Mouse (Mus musculus) kidney, adult 2 months (tissue): ENCODE measurements at regions not wholly inside any gene's neighbourhood (a gene's known extent, or its start where the extent isn't known, plus 50 kb on each side); places are given as distances from the start of the nearest gene placed in this dataset.

Experiments
- DNase-seq: peaks from one replicate; pipeline ENCODE4 v3.0.0; 2021
- H3K27ac ChIP-seq: fragments of 200-500 bp; 2 replicates; pipeline ENCODE4 v1.5.1; 2012; ENCODE audit warnings: low read depth, low read length, control low read depth, inconsistent platforms; ENCODE audit not compliant: insufficient read depth
- H3K27me3 ChIP-seq: fragments of 200-500 bp; replicated peaks from 2 replicates; pipeline ENCODE4 v1.6.1; 2012; ENCODE audit warnings: mild to moderate bottlenecking, moderate library complexity, low read length, inconsistent platforms; ENCODE audit not compliant: control insufficient read depth, insufficient read depth
- H3K36me3 ChIP-seq: fragments of 200-500 bp; 2 replicates; pipeline ENCODE4 v1.6.1; 2012; ENCODE audit warnings: mild to moderate bottlenecking, moderate library complexity, low read length, inconsistent platforms; ENCODE audit not compliant: control insufficient read depth, insufficient read depth
- H3K4me1 ChIP-seq: fragments of 200-500 bp; 2 replicates; pipeline ENCODE4 v1.6.1; 2011; ENCODE audit warnings: low read length; ENCODE audit not compliant: control insufficient read depth, insufficient read depth
- H3K4me3 ChIP-seq: fragments of 200-500 bp; 2 replicates; pipeline ENCODE4 v1.5.1; 2011; ENCODE audit warnings: mild to moderate bottlenecking, low read depth, low read length, control low read depth; ENCODE audit not compliant: insufficient read depth
- CTCF ChIP-seq: fragments of 200-500 bp; conservative IDR thresholded peaks from 2 replicates; pipeline ENCODE4 v1.5.1; 2011; ENCODE audit warnings: low read depth, mild to moderate bottlenecking, control low read depth, low read length, moderate library complexity, mixed read lengths; ENCODE audit not compliant: insufficient read depth, insufficient read length
- POLR2A ChIP-seq: fragments of 200-500 bp; IDR thresholded peaks from one replicate; pipeline ENCODE4 v1.6.1; 2011; ENCODE audit warnings: low read depth, low read length, control low read depth
- WGBS: fragments of 180-500 bp; shearing (Covaris S2); methylation state at CpG from one replicate; pipeline ENCODE4 v1.1.7; 2018; 5-methylcytosine and 5-hydroxymethylcytosine counted together

GRCm38 (mm10) chr7:77509586-77509985, 1228.2 kb downstream of the Ntrk3 start:
- TF ChIP-seq CTCF = no peak
- no peaks in the 10 kb centered on the region for H3K4me1 ChIP-seq
- H3K27me3 ChIP-seq = no peaks in the 10 kb centered on the region
- H3K27ac ChIP-seq = no peak overlapping the region
- no peaks in the 10 kb centered on the region for H3K36me3 ChIP-seq
- H3K4me3 ChIP-seq = no peak overlapping the region
- WGBS = 90% methylated on average over 2 of the region's 2 CpGs
- no peak for DNase-seq

GRCm38 (mm10) chr7:77507606-77508005, 1230.2 kb downstream of the Ntrk3 start:
- WGBS = 74% methylated on average over 3 of the region's 3 CpGs
- DNase-seq = no peak
- Histone ChIP-seq H3K4me3 (no peak overlapping the region), H3K27ac (no peak overlapping the region), H3K36me3 (no peaks in the 10 kb centered on the region), H3K27me3 (no peaks in the 10 kb centered on the region), H3K4me1 (no peaks in the 10 kb centered on the region)
- no peak for TF ChIP-seq CTCF
- no peak for TF ChIP-seq POLR2A

- H3K27me3 ChIP-seq = no peaks in the 10 kb centered on the region
- WGBS = 76% methylated on average over 4 of the region's 4 CpGs
- no peaks in the 10 kb centered on the region for H3K36me3 ChIP-seq
- no peak overlapping the region for H3K4me3 ChIP-seq
- DNase-seq = no peak
- H3K27ac ChIP-seq = no peak overlapping the region
- H3K4me1 ChIP-seq = no peaks in the 10 kb centered on the region
- TF ChIP-seq CTCF (no peak), POLR2A (no peak)
Observed at GRCm38 (mm10) chr7:77502608-77503007, 1235.2 kb downstream of the Ntrk3 start.

GRCm38 (mm10) chr7:77495066-77495465, 1242.7 kb downstream of the Ntrk3 start:
- TF ChIP-seq CTCF = no peak
- no peak for TF ChIP-seq POLR2A
- Histone ChIP-seq H3K27me3 (no peaks in the 10 kb centered on the region), H3K4me1 (no peaks in the 10 kb centered on the region), H3K4me3 (no peak overlapping the region), H3K36me3 (no peaks in the 10 kb centered on the region), H3K27ac (no peak overlapping the region)
- DNase-seq = no peak
- WGBS = 85% methylated on average over 3 of the region's 3 CpGs

- 51% methylated on average over 2 of the region's 2 CpGs for WGBS
- TF ChIP-seq POLR2A = no peak
- no peak for TF ChIP-seq CTCF
- H3K4me1 ChIP-seq = no peaks in the 10 kb centered on the region
- no peak overlapping the region for H3K4me3 ChIP-seq
- H3K27ac ChIP-seq = no peak overlapping the region
- H3K27me3 ChIP-seq = no peaks in the 10 kb centered on the region
- no peaks in the 10 kb centered on the region for H3K36me3 ChIP-seq
- DNase-seq = no peak
Observed at GRCm38 (mm10) chr7:77477519-77477918, 1247.8 kb downstream of the Agbl1 start.

- DNase-seq = no peak
- WGBS = 50% methylated on average over 2 of the region's 2 CpGs
Observed at GRCm38 (mm10) chr7:77446052-77446367, 1216.3 kb downstream of the Agbl1 start.

GRCm38 (mm10) chr7:77445352-77446051, 1215.8 kb downstream of the Agbl1 start:
- WGBS = 48% methylated on average over 11 of the region's 11 CpGs
- H3K27ac ChIP-seq = no peak overlapping the region
- H3K36me3 ChIP-seq = no peaks in the 10 kb centered on the region
- no peaks in the 10 kb centered on the region for H3K27me3 ChIP-seq
- no peak for DNase-seq
- TF ChIP-seq POLR2A (no peak), CTCF (no peak)
- H3K4me1 ChIP-seq = no peaks in the 10 kb centered on the region
- no peak overlapping the region for H3K4me3 ChIP-seq

More at GRCm38 (mm10) chr7:77446052-77446367, 1216.3 kb downstream of the Agbl1 start:
- no peaks in the 10 kb centered on the region for H3K4me1 ChIP-seq
- TF ChIP-seq POLR2A (no peak), CTCF (no peak)
- no peak overlapping the region for H3K27ac ChIP-seq
- H3K36me3 ChIP-seq = no peaks in the 10 kb centered on the region
- no peaks in the 10 kb centered on the region for H3K27me3 ChIP-seq
- H3K4me3 ChIP-seq = no peak overlapping the region

GRCm38 (mm10) chr7:77441622-77442021, 1211.9 kb downstream of the Agbl1 start:
- DNase-seq = peak; percentile 16
- H3K36me3 ChIP-seq = no peaks in the 10 kb centered on the region
- TF ChIP-seq POLR2A = no peak
- no peak for TF ChIP-seq CTCF
- no peak overlapping the region for H3K4me3 ChIP-seq
- H3K27me3 ChIP-seq = no peaks in the 10 kb centered on the region
- WGBS = 53% methylated on average over 2 of the region's 2 CpGs
- no peaks in the 10 kb centered on the region for H3K4me1 ChIP-seq
- H3K27ac ChIP-seq = no peak overlapping the region
